ENCODE assay signal across 8 mouse cellular contexts in genomic region chr8:91801839-91802238, GRCm38 (mm10). TPM values are rescaled to one million over a fixed set of nuclear protein-coding genes. Genes with fewer than 3 reads are reported as not detected.
DNase-seq lines count a peak whose midpoint lies in the region; ATAC-seq and TF ChIP-seq lines count a peak whose summit lies in the region.

Irx3 (minus strand) TSS chr8:91802067.

- H3K27me3 ChIP-seq in E14TG2a.4 (ENCODE audit: insufficient read depth, low read length), result peaks cover 94% of the 10 kb centered on the region
- peaks cover 91% of the 10 kb centered on the region for H3K27me3 ChIP-seq in forebrain, embryonic 11.5 days (ENCODE audit: control insufficient read depth, insufficient read depth, low read length)
- peaks cover 33% of the 10 kb centered on the region for H3K27me3 ChIP-seq in midbrain, embryonic 12.5 days

- peak within 1 kb of the TSS; percentile 59 for H3K9ac ChIP-seq in forebrain, embryonic 11.5 days (ENCODE audit: low read length)
- H3K9ac ChIP-seq in midbrain, embryonic 12.5 days (replicated peaks), result peak within 1 kb of the TSS; percentile 98

- H3K4me3 ChIP-seq in E14TG2a.4 (replicated peaks; ENCODE audit: low read length), result peak within 1 kb of the TSS; percentile 79
- peak within 1 kb of the TSS; percentile 50 for H3K4me3 ChIP-seq in forebrain, embryonic 11.5 days (ENCODE audit: low read depth, low read length)
- H3K4me3 ChIP-seq in midbrain, embryonic 12.5 days, result peak within 1 kb of the TSS; percentile 88

- no peak for TF ChIP-seq CTCF in E14TG2a.4 (conservative IDR thresholded peaks at IDR 0.05; ENCODE audit: low read length)
- TF ChIP-seq CTCF in brain, embryonic 14.5 days (IDR thresholded peaks at IDR 0.05; ENCODE audit: borderline replicate concordance, extremely low read depth, insufficient read depth, insufficient read length), result no peak

- H3K9me3 ChIP-seq in E14TG2a.4 (ENCODE audit: low read length), result no peaks in the 10 kb centered on the region
- H3K9me3 ChIP-seq in forebrain, embryonic 11.5 days (ENCODE audit: control insufficient read depth, low read length), result no peaks in the 10 kb centered on the region
- no peaks in the 10 kb centered on the region for H3K9me3 ChIP-seq in midbrain, embryonic 12.5 days

- H3K4me2 ChIP-seq in forebrain, embryonic 11.5 days (ENCODE audit: low read depth, low read length, severe bottlenecking), result peak within 1 kb of the TSS; percentile 86
- peak within 1 kb of the TSS; percentile 64 for H3K4me2 ChIP-seq in midbrain, embryonic 12.5 days (replicated peaks)

- under 1% methylated on average over 31 of the region's 33 CpGs for WGBS in forebrain, embryonic 11.5 days
- WGBS in large intestine, adult 2 months, result under 1% methylated on average over 33 of the region's 33 CpGs
- under 1% methylated on average over 33 of the region's 33 CpGs for whole genome bisulfite sequencing in midbrain, embryonic 12.5 days

- peaks cover 71% of the 10 kb centered on the region for H3K4me1 ChIP-seq in E14TG2a.4 (replicated peaks; ENCODE audit: low read depth, low read length)
- peaks cover 36% of the 10 kb centered on the region; the same call in 1 of the 2 replicates for H3K4me1 ChIP-seq in forebrain, embryonic 11.5 days (replicated peaks; ENCODE audit: control insufficient read depth, insufficient read depth, low read length)
- peaks cover 80% of the 10 kb centered on the region for H3K4me1 ChIP-seq in midbrain, embryonic 12.5 days

- ATAC-seq in forebrain, embryonic 11.5 days (replicated peaks; ENCODE audit: low FRiP score), result peak; percentile 23
- peak; percentile 68 for ATAC-seq in midbrain, embryonic 12.5 days (ENCODE audit: low FRiP score, low read depth)

- intact Hi-C loops in heart, postnatal 10 days (cut with DNase I), result loop anchor here (1.0 to 5.0 kb wide), 2 partner anchors 210 to 553 kb away; no protein-coding TSS in a partner anchor

- TF ChIP-seq POLR2A in brain, embryonic 14.5 days (IDR thresholded peaks at IDR 0.05; ENCODE audit: borderline replicate concordance, extremely low read depth, insufficient read depth, insufficient read length, poor library complexity, severe bottlenecking), result no peak

- peak within 1 kb of the TSS; percentile 77 for H3K27ac ChIP-seq in forebrain, embryonic 11.5 days (ENCODE audit: low read depth, low read length)
- peak within 1 kb of the TSS; percentile 100 for H3K27ac ChIP-seq in midbrain, embryonic 12.5 days (replicated peaks)

- no peaks in the 10 kb centered on the region for H3K36me3 ChIP-seq in E14TG2a.4 (ENCODE audit: insufficient read depth, low read length)
- H3K36me3 ChIP-seq in forebrain, embryonic 11.5 days (ENCODE audit: control insufficient read depth, insufficient read depth, low read length), result no peaks in the 10 kb centered on the region
- H3K36me3 ChIP-seq in midbrain, embryonic 12.5 days, result peaks cover 12% of the 10 kb centered on the region

- peak; percentile 86 for DNase-seq in brain, embryonic 14.5 days (ENCODE audit: low read depth)
- DNase-seq in forebrain, embryonic 11.5 days (ENCODE audit: low spot score), result peak; percentile 84
- DNase-seq in heart, postnatal 10 days, result peak; percentile 88 to 91
- DNase-seq in large intestine, adult 2 months (ENCODE audit: low read depth, low spot score), result peak; percentile 13
- DNase-seq in yolk sac, embryonic 10.5 days (ENCODE audit: low spot score), result peak; percentile 88
- DNase-seq in left cerebral cortex, adult 11 months (ENCODE audit: low spot score), result no peak

RNA-seq across cellular contexts. Expression of gene Irx3, which starts in this region (rescaled TPM):
- polyA plus RNA-seq in brain, embryonic 14.5 days (2012; rRNA removed), result 17.4 and 33.7 TPM in 2 replicates
- polyA plus RNA-seq in forebrain, embryonic 11.5 days (2014; fragmentation: Nextera tagmentation; extraction: Ambion mirVana), result 11.4 and 14.7 TPM in 2 replicates
- total RNA-seq in heart, postnatal 10 days (2021), result 10 to 100 TPM; 33.8 to 44.3 TPM
- 0.20 and 0.25 TPM in 2 replicates for polyA plus RNA-seq in large intestine, adult 2 months (2012; rRNA removed)
- polyA plus RNA-seq in midbrain, embryonic 12.5 days (2016; fragmentation: Nextera tagmentation; extraction: Ambion mirVana), result 73.4 and 73.9 TPM in 2 replicates

Comparison
In these comparisons a context has a peak if more than half of its experiments do, and no peak if none do; other contexts are left out.
1. Peak in DNase-seq in large intestine, adult 2 months; RNA of the gene not detected or under 1 TPM.